Mouse (Mus musculus) Patski (cell line): ENCODE data around the gene Adora3. TPM values are rescaled to one million over a fixed set of nuclear protein-coding genes. Genes with fewer than 3 reads are reported as not detected.

Experiments used
- ATAC-seq: fragments of 100-300 bp; one replicate; pipeline ENCODE4 v1.8.0; 2021
- CTCF ChIA-PET: fragments of 350-600 bp; sonication (Branson Sonifier 250); formaldehyde crosslinking; loops from one replicate; lab custom pipeline; 2022; ENCODE audit warnings: inconsistent platforms; lab: Charles Lee
- POLR2A ChIA-PET: fragments of 350-600 bp; sonication (Branson Sonifier 250); formaldehyde crosslinking; loops from one replicate; lab custom pipeline; 2022; ENCODE audit warnings: antibody characterized with exemption, inconsistent platforms; lab: Charles Lee
- DNase-seq: peaks from one replicate; pipeline ENCODE4 v3.0.0-alpha.2; 2011; ENCODE audit warnings: low read depth, low spot score
- H3K27me3 ChIP-seq: fragments of 371-371 bp; one replicate; pipeline ENCODE4 v1.5.1; 2021
- CTCF ChIP-seq: fragments of 100-300 bp; IDR thresholded peaks from one replicate; pipeline ENCODE4 v1.5.1; 2021
- in situ Hi-C: fragments of 300-500 bp; cut with MboI; formaldehyde crosslinking; loops from 3 replicates; pipeline ENCODE4 v1.11.1; 2018; ENCODE audit warnings: low pct_unique_long_range_greater_than_20kb, mixed read lengths
- polyA plus RNA-seq: library from polyadenylated mRNA; unstranded; gene quantifications from one replicate; pipeline ENCODE4 v1.2.3, GENCODE M21; 2021

The Adora3 gene
- polyA plus RNA-seq, 1 experiment from 2014 or later: not detected

DNA sequence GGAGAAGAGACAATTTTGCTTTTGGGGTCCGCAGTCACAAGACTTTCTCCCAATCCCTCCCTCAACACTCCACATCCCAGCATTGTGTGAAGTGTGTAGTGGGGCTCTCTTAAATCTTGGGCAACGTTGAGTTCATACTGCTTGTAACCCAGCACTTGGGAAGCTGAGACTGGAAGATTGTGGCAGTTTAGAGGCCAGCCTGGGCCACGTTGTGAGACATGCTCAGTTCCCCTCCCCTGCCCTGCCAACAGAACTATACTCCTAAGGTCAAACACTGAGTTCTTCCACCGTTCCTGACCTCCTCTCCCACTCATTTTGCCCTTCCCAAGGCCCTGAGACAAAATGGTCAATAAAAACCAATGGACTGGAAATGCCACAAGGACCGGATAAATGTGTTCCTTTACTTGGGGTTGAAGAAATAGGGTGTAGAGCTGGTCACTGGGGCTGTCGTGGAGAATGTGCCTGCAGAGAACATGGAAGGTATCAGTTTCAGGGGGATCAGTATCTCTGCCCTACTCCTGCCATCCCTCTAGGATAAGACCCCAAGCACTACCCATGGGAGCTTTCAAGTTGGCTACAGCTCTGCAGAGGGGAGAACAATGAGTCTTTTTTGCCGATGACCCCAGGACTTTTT, 57.0 kb downstream of the Adora3 start:
- in situ Hi-C loops: no loop called here
- TF ChIP-seq CTCF: no peak
- DNase-seq (no peak), ATAC-seq (no peak)
- ChIA-PET POLR2A (no interaction called here), CTCF (interaction anchor here (1.2 to 2.8 kb wide), 5 partner anchors 10 to 30 kb away, joined by 3 to 8 read pairs (median 5); no protein-coding TSS in a partner anchor)
- no peaks in the 10 kb centered on the region for H3K27me3 ChIP-seq

DNA sequence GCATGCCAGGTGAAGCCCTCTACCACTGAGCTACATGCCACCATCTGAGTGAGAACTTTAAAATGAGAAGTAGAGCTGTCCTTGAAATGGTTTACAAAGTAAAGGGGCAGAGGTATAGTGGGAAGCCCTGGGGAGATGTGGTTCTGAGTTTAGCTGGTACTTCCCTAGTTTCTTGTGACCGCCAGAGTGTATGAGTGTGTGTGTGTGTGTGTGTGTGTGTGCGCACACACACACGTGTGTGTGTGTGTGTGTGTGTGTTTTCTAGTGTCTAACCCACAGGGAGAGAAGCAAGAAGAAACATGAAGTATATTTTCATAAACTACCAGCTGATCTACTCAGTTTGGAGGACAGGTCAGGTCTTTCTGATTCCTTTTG, 57.5 kb downstream of the Adora3 start:
- CTCF ChIA-PET: interaction anchor here (1.2 to 2.8 kb wide), 6 partner anchors 10 to 30 kb away, joined by 3 to 18 read pairs (median 6); no protein-coding TSS in a partner anchor
- ATAC-seq (no peak), DNase-seq (no peak)
- H3K27me3 ChIP-seq: no peaks in the 10 kb centered on the region
- TF ChIP-seq CTCF: no peak
- in situ Hi-C loops: no loop called here
- POLR2A ChIA-PET: interaction anchor here (0.7 kb wide), 1 partner anchor 47 kb away, joined by 3 read pairs; no protein-coding TSS in a partner anchor

DNA sequence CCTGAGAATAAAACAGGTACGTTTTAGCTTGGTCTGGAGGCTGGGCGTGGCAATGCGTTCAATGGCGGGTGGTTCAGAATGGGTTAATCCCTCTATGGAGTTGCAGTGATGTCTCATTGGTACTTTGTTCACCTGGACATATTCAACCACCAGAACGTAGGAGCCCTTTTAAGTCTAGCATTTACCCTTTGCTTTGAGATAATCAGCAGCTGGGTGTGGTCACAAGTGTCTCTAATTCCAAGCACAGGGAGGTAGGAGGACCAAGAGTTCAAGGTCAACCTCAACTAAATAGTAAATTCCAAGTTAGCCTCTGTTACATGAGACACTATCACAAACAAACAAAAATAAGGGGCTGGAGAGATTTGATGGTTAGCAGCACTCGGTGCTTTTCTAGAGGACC, 58.1 kb downstream of the Adora3 start:
- no peak for DNase-seq
- no peak for TF ChIP-seq CTCF
- in situ Hi-C loops: no loop called here
- POLR2A ChIA-PET: interaction anchor here (0.7 kb wide), 1 partner anchor 46 kb away, joined by 3 read pairs; no protein-coding TSS in a partner anchor
- CTCF ChIA-PET: interaction anchor here (0.7 to 2.8 kb wide), 7 partner anchors 11 to 29 kb away, joined by 3 to 18 read pairs (median 5); no protein-coding TSS in a partner anchor
- ATAC-seq: no peak
- no peaks in the 10 kb centered on the region for H3K27me3 ChIP-seq

DNA sequence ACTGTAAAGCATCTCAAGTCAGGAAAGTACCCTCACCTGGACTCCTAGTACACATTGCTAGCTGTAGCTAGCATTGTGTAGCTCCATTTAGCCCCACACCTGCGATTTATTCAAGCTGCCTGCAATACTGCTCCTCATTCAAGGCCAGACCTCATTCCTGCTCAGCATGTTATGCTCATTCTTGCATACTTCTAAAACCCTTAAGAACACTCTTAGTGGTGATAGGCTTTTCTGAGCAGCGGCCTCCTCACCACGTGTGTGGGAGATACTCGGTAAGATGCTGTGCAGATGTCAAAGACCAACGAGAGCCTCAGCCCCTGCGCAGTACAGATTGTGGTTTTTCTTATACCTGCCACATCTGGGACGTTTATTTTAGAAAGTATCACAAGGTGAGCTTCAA, 59.2 kb downstream of the Adora3 start:
- no peaks in the 10 kb centered on the region for H3K27me3 ChIP-seq
- CTCF ChIA-PET: interaction anchor here (0.9 to 2.7 kb wide), 2 partner anchors 9 to 19 kb away, joined by 4 to 18 read pairs; no protein-coding TSS in a partner anchor
- ATAC-seq (no peak), DNase-seq (no peak)
- POLR2A ChIA-PET: no interaction called here
- TF ChIP-seq CTCF: no peak
- in situ Hi-C loops: no loop called here

DNA sequence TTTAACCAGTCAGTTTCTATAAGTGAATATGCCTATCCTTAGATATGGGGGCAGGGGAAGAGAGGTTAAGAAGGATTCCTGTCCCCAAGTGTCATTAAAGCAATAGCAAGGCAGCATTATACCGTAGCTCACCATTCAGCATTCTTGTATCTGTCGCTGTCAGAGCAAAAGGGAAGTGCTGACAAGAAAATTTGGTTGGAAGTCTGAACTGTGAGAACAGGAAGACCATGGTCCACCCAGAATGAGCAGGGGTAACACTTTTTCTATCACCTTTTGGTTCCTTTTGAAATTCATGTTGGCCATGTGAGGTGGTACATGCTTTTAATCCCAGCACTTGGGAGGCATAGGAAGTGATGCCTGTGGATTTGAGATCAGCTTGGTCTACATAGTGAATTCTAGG, 60.4 kb downstream of the Adora3 start:
- ATAC-seq (no peak), DNase-seq (no peak)
- POLR2A ChIA-PET: no interaction called here
- TF ChIP-seq CTCF: no peak
- in situ Hi-C loops: no loop called here
- no peaks in the 10 kb centered on the region for H3K27me3 ChIP-seq
- CTCF ChIA-PET: interaction anchor here (1.1 kb wide), 1 partner anchor 21 kb away, joined by 3 read pairs; no protein-coding TSS in a partner anchor

DNA sequence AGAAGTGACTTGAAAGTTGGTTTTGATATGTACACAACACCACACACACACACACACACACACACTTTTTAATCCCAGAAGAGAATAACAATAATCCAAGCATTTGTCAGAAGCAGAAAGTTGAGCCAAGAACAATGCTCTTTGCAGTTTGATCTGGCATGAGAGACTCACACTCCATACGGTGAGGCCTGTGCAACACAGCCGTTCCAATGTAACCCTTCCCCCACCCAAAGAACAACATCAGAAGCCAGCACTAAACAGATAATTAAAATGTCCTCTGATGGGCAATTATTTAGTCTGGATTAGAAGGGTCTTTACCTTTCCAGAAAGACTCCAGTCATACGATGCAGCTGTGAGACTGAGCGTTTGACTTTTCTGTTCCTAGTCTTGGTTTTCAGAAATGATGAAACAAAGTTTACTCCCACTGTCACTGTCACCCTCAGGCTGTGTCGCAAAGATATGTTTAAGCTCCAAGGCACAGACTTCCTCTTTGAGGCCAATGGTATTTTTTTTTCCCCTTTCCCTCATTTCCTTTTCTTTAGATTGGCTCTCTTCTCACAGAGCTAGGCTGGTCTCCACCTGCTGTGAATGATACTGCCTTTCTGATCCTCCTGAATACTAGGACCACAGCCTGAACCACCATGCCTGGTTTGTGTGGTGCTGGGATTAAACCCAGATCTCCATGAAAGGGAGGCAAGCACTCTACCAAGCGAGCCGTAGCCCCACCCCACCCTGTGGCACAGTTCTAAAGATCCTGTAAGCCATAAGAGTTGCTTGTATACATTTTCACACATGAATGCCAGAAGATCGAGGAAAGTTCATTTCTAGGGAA, 61.8 kb downstream of the Adora3 start, which contains the start of gene I830077J02Rik:
I830077J02Rik (minus strand) TSS at position 425 of the 832 bp plus-strand sequence.
- CTCF ChIA-PET: no interaction called here
- POLR2A ChIA-PET: no interaction called here
- no peak for ATAC-seq
- no peak for DNase-seq
- in situ Hi-C loops: no loop called here
- H3K27me3 ChIP-seq: no peaks in the 10 kb centered on the region
- no peak for TF ChIP-seq CTCF

DNA sequence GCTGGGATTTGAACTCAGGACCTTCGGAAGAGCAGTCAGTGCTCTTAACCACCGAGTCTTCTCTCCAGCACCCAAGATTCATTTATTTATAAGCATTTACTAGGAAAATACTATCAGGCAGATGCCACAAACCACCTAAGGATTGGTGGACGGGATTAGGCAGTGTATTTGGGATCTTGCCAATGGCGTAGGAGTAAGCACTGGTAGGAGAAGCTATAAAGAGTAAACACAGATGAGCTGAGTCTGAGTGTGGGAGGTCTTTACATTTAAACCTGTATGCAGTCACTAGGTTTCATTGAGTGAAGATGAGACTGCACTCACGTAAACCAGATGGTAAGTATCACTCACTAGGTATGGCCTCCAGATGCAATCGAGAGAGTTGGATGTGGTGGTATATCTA, 63.3 kb downstream of the Adora3 start:
- ChIA-PET POLR2A (no interaction called here), CTCF (interaction anchor here (1.0 to 6.7 kb wide), 5 partner anchors 10 to 34 kb away, joined by 3 to 35 read pairs (median 5); no protein-coding TSS in a partner anchor)
- no peak for DNase-seq
- in situ Hi-C loops: no loop called here
- no peaks in the 10 kb centered on the region for H3K27me3 ChIP-seq
- no peak for TF ChIP-seq CTCF
- no peak for ATAC-seq

DNA sequence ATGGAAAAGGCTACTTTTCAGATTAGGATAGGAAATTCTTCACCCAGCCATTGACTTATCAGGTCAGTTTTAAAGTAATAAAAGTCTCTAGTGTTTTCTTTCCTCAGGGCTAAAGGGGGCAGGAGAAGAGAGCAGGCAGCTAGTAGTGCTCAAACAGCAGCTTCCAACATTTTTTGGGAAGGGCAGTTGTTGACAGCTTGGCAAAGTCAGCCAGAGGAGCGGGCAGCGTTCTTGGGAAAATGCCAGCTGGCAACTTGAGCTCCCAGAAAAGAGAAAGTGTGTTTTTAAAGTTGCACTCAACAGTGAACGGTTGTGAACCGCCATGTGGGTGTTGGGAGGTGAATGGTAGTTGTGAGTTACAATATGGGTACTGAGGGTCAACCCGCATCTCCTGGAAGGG, 64.4 kb downstream of the Adora3 start:
- POLR2A ChIA-PET: interaction anchor here (0.8 to 1.3 kb wide), 2 partner anchors 13 to 18 kb away, joined by 4 read pairs; no protein-coding TSS in a partner anchor
- CTCF ChIA-PET: interaction anchor here (1.0 to 6.7 kb wide), 7 partner anchors 9 to 23 kb away, joined by 3 to 35 read pairs (median 5); no protein-coding TSS in a partner anchor
- ATAC-seq: no peak
- TF ChIP-seq CTCF: no peak
- in situ Hi-C loops: no loop called here
- no peak for DNase-seq
- H3K27me3 ChIP-seq: no peaks in the 10 kb centered on the region

GRCm38 (mm10) chr3:105936111-105936510, 65.5 kb downstream of the Adora3 start:
- no peak for TF ChIP-seq CTCF
- no peaks in the 10 kb centered on the region for H3K27me3 ChIP-seq
- ChIA-PET CTCF (interaction anchor here (1.0 to 6.7 kb wide), 6 partner anchors 10 to 21 kb away, joined by 3 to 35 read pairs (median 6); no protein-coding TSS in a partner anchor), POLR2A (interaction anchor here (0.8 to 1.7 kb wide), 4 partner anchors 14 to 23 kb away, joined by 4 to 10 read pairs (median 4); partner anchors contain the start of gene Wdr77)
- DNase-seq (no peak), ATAC-seq (no peak)
- in situ Hi-C loops: no loop called here

DNA sequence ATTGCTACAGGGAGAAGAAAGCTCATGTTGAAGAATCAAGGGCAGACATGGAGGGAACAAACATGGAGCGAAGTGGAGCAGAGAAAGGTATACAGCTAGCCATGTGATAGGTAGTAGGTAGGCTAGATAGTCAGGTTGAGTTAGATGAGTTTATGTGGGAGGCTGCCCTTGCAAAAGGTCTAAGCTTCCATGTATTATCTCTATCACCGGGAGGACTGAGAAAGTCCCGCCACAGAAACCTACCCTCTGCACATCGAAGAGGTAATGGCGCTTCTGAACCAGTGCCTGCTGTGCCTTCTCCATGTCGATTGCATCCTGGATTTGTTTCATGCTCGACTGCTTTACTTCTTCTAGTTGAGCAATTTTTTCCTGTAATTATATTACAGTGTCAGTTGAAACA, 80.7 kb downstream of the Adora3 start:
- ChIA-PET POLR2A (interaction anchor here (1.0 to 4.1 kb wide), 2 partner anchors 7 to 15 kb away, joined by 5 to 30 read pairs; partner anchors contain the start of genes Atp5f1 and Wdr77), CTCF (interaction anchor here (4.1 to 5.7 kb wide), 2 partner anchors 14 to 22 kb away, joined by 18 to 35 read pairs; no protein-coding TSS in a partner anchor)
- H3K27me3 ChIP-seq: no peaks in the 10 kb centered on the region
- in situ Hi-C loops: loop anchor here (25.0 kb wide), 1 partner anchor 1361 kb away; no protein-coding TSS in a partner anchor
- no peak for TF ChIP-seq CTCF
- ATAC-seq (no peak), DNase-seq (no peak)
